Mouse (Mus musculus): Measurements from ENCODE around the gene Zfp609.
"Not testable (repeated sequence)": the region's sequence is repeated elsewhere in the genome, so short reads cannot be mapped to it uniquely, and the experiment has no call there.

The Zfp609 gene

GRCm38 (mm10) chr9:65820301-65820700, 7.1 kb downstream of the Zfp609 start:
- no peak for ATAC-seq (ENCODE audit: insufficient number of reproducible peaks, low FRiP score, low TSS enrichment)

- ATAC-seq (ENCODE audit: insufficient number of reproducible peaks, low FRiP score, low TSS enrichment): no peak
Observed at GRCm38 (mm10) chr9:65818402-65818801, 9.0 kb downstream of the Zfp609 start.

GRCm38 (mm10) chr9:65812841-65813240, 14.5 kb downstream of the Zfp609 start:
- no peak for ATAC-seq (ENCODE audit: insufficient number of reproducible peaks, low FRiP score, low TSS enrichment)

GRCm38 (mm10) chr9:65811784-65812183, 15.6 kb downstream of the Zfp609 start:
- ATAC-seq (ENCODE audit: insufficient number of reproducible peaks, low FRiP score, low TSS enrichment): no peak

- ATAC-seq (ENCODE audit: insufficient number of reproducible peaks, low FRiP score, low TSS enrichment): no peak
Observed at GRCm38 (mm10) chr9:65807818-65808217, 19.5 kb downstream of the Zfp609 start.

- no peak for ATAC-seq (ENCODE audit: insufficient number of reproducible peaks, low FRiP score, low TSS enrichment)
Observed at GRCm38 (mm10) chr9:65807251-65807650, 20.1 kb downstream of the Zfp609 start.

GRCm38 (mm10) chr9:65799770-65800169, 27.6 kb downstream of the Zfp609 start:
- peak; percentile 58; the same call in 1 of the 2 replicates for ATAC-seq (ENCODE audit: insufficient number of reproducible peaks, low FRiP score, low TSS enrichment)

- no peak for ATAC-seq (ENCODE audit: insufficient number of reproducible peaks, low FRiP score, low TSS enrichment)
Observed at GRCm38 (mm10) chr9:65795651-65796050, 31.7 kb downstream of the Zfp609 start.

GRCm38 (mm10) chr9:65794313-65794712, 33.1 kb downstream of the Zfp609 start:
- ATAC-seq (ENCODE audit: insufficient number of reproducible peaks, low FRiP score, low TSS enrichment): no peak

GRCm38 (mm10) chr9:65793506-65793905, 33.9 kb downstream of the Zfp609 start:
- ATAC-seq (ENCODE audit: insufficient number of reproducible peaks, low FRiP score, low TSS enrichment): no peak

GRCm38 (mm10) chr9:65793086-65793485, 34.3 kb downstream of the Zfp609 start:
- ATAC-seq (ENCODE audit: insufficient number of reproducible peaks, low FRiP score, low TSS enrichment): no peak

GRCm38 (mm10) chr9:65791846-65792245, 35.5 kb downstream of the Zfp609 start:
- ATAC-seq (ENCODE audit: insufficient number of reproducible peaks, low FRiP score, low TSS enrichment): no peak

GRCm38 (mm10) chr9:65791106-65791505, 36.3 kb downstream of the Zfp609 start:
- ATAC-seq (ENCODE audit: insufficient number of reproducible peaks, low FRiP score, low TSS enrichment): no peak

GRCm38 (mm10) chr9:65789788-65790187, 37.6 kb downstream of the Zfp609 start:
- no peak for ATAC-seq (ENCODE audit: insufficient number of reproducible peaks, low FRiP score, low TSS enrichment)

GRCm38 (mm10) chr9:65788556-65788955, 38.8 kb downstream of the Zfp609 start:
- no peak for ATAC-seq (ENCODE audit: insufficient number of reproducible peaks, low FRiP score, low TSS enrichment)

- ATAC-seq (ENCODE audit: insufficient number of reproducible peaks, low FRiP score, low TSS enrichment): no peak
Observed at GRCm38 (mm10) chr9:65787829-65788344, 39.5 kb downstream of the Zfp609 start.

GRCm38 (mm10) chr9:65786885-65787787, 40.2 kb downstream of the Zfp609 start:
- peak; percentile 72; the same call in 1 of the 2 replicates for ATAC-seq (ENCODE audit: insufficient number of reproducible peaks, low FRiP score, low TSS enrichment)

GRCm38 (mm10) chr9:65785772-65786368, 41.5 kb downstream of the Zfp609 start:
- no peak for ATAC-seq (ENCODE audit: insufficient number of reproducible peaks, low FRiP score, low TSS enrichment)

GRCm38 (mm10) chr9:65779619-65780018, 47.7 kb downstream of the Zfp609 start:
- ATAC-seq (ENCODE audit: insufficient number of reproducible peaks, low FRiP score, low TSS enrichment): not testable (repeated sequence)

GRCm38 (mm10) chr9:65776874-65777432, 50.4 kb downstream of the Zfp609 start:
- no peak for ATAC-seq (ENCODE audit: insufficient number of reproducible peaks, low FRiP score, low TSS enrichment)
